ENCODE assay signal across 8 mouse cellular contexts in the genomic region with DNA sequence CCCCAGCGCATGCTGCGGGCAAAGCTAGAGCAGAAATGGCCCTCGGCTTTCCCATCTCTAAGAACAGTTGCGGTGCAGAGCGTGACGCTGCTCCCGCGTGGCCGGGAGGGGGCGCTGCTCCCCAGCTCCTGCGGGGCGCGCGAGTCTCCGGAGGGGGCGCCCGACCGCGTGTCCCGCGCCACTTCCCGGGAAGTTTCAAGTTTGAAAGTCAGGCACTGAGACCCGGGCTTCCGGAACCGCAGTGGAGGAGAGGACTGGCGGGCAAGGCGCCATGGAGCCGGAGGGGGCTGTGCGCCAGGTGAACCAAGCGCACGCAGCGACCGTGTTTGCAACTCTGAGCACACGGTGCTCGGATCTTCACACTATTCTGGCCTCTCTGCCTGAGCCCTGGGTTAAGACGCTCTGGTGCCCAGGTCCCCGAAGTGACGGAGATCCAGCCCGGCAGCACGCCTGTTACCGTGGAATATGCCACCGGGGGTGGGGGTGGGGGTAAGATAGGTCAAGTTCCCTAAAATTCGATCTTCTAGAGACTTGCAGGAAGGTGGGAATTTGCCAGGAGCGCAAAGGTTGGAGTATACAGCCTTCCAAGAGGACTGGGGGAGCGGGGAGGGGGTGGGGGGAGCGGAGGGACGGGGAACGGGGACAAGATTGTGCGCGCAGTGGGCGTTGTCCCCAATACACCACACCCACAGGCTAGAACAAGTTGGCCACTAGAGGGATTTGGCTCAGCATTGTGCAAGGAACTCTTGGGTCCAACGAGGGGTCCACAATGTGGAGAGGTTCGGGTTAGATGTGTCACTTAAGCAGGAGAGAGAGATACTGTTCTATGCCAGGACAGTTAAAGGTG. TPM values are rescaled to one million over a fixed set of nuclear protein-coding genes. Genes with fewer than 3 reads are reported as not detected.
A peak's percentile ranks its signal among the peaks of the same experiment; 100 is the strongest.
DNase-seq lines count a peak whose midpoint lies in the region; ATAC-seq lines count a peak whose summit lies in the region.

Gene Pkn3 (plus strand): TSS at position 183 of the 847 bp plus-strand sequence.

- H3K27ac ChIP-seq in intestine, embryonic 16.5 days (ENCODE audit: low read length): peak within 1 kb of the TSS; percentile 84
- peak within 1 kb of the TSS; percentile 86 for H3K27ac ChIP-seq in limb, embryonic 13.5 days
- H3K27ac ChIP-seq in midbrain, embryonic 14.5 days (replicated peaks; ENCODE audit: low read depth, low read length): no peak within 1 kb of the TSS

- no peaks in the 10 kb centered on the region for H3K9me3 ChIP-seq in intestine, embryonic 16.5 days (ENCODE audit: control insufficient read depth, low read length)
- no peaks in the 10 kb centered on the region for H3K9me3 ChIP-seq in limb, embryonic 13.5 days
- no peaks in the 10 kb centered on the region for H3K9me3 ChIP-seq in midbrain, embryonic 14.5 days (ENCODE audit: control insufficient read depth, low read length)

- peak within 1 kb of the TSS; percentile 70 for H3K4me3 ChIP-seq in intestine, embryonic 16.5 days (ENCODE audit: low read length)
- H3K4me3 ChIP-seq in limb, embryonic 13.5 days: peak within 1 kb of the TSS; percentile 63
- peak within 1 kb of the TSS; percentile 38 for H3K4me3 ChIP-seq in midbrain, embryonic 14.5 days (replicated peaks; ENCODE audit: low read depth, low read length)

- peak within 1 kb of the TSS; percentile 91 for H3K4me2 ChIP-seq in intestine, embryonic 16.5 days (ENCODE audit: low read depth, low read length)
- peak within 1 kb of the TSS; percentile 93 for H3K4me2 ChIP-seq in limb, embryonic 13.5 days (replicated peaks)
- H3K4me2 ChIP-seq in midbrain, embryonic 14.5 days (ENCODE audit: low read length): peak within 1 kb of the TSS; percentile 79

- H3K36me3 ChIP-seq in intestine, embryonic 16.5 days (ENCODE audit: control insufficient read depth, insufficient read depth, low read length): peaks cover 4% of the 10 kb centered on the region; the same call in 1 of the 2 replicates
- H3K36me3 ChIP-seq in limb, embryonic 13.5 days: peaks cover 23% of the 10 kb centered on the region
- peaks cover 8% of the 10 kb centered on the region for H3K36me3 ChIP-seq in midbrain, embryonic 14.5 days (ENCODE audit: control insufficient read depth, insufficient read depth, low read length)

- under 1% methylated on average over 53 of the region's 53 CpGs for WGBS in intestine, embryonic 16.5 days
- WGBS in limb, embryonic 13.5 days: under 1% methylated on average over 53 of the region's 53 CpGs
- under 1% methylated on average over 53 of the region's 53 CpGs for WGBS in midbrain, embryonic 14.5 days

- peak within 1 kb of the TSS; percentile 79 for H3K9ac ChIP-seq in intestine, embryonic 16.5 days (ENCODE audit: low read depth, low read length)
- peak within 1 kb of the TSS; percentile 75 for H3K9ac ChIP-seq in limb, embryonic 13.5 days
- H3K9ac ChIP-seq in midbrain, embryonic 14.5 days (replicated peaks; ENCODE audit: low read length): peak within 1 kb of the TSS; percentile 26; the same call in 1 of the 2 replicates

- DNase-seq in left cerebral cortex, adult 18-20 months (ENCODE audit: low spot score in 2 of 2): peak; percentile 77 to 79
- DNase-seq in left cerebral cortex, adult 11 months (ENCODE audit: low spot score): no peak
- peak; percentile 81 for DNase-seq in embryo, embryonic 11.5 days (ENCODE audit: low read depth, low spot score)
- DNase-seq in gonadal fat pad, adult 2 months (ENCODE audit: low read depth): no peak
- DNase-seq in midbrain, embryonic 14.5 days: peak; percentile 90
- peak; percentile 75 for DNase-seq in spleen, adult 12 weeks (ENCODE audit: low spot score)

- peak; percentile 83 for ATAC-seq in intestine, embryonic 16.5 days
- peak; percentile 80 for ATAC-seq in limb, embryonic 13.5 days (ENCODE audit: low FRiP score, low read depth)
- ATAC-seq in midbrain, embryonic 14.5 days (ENCODE audit: low FRiP score, low TSS enrichment): peak; percentile 72; the same call in 1 of the 2 replicates

- H3K4me1 ChIP-seq in intestine, embryonic 16.5 days (ENCODE audit: control insufficient read depth, insufficient read depth, low read length): peaks cover 6% of the 10 kb centered on the region
- peaks cover 19% of the 10 kb centered on the region for H3K4me1 ChIP-seq in limb, embryonic 13.5 days
- 0 out of 2 replicates have a peak, but pooled peaks cover 8% of the 10 kb centered on the region for H3K4me1 ChIP-seq in midbrain, embryonic 14.5 days (ENCODE audit: control insufficient read depth, insufficient read depth, low read length)

- no peaks in the 10 kb centered on the region for H3K27me3 ChIP-seq in intestine, embryonic 16.5 days (replicated peaks; ENCODE audit: control insufficient read depth, insufficient read depth, low read length)
- no peaks in the 10 kb centered on the region for H3K27me3 ChIP-seq in limb, embryonic 13.5 days
- H3K27me3 ChIP-seq in midbrain, embryonic 14.5 days (ENCODE audit: control insufficient read depth, insufficient read depth, low read length): no peaks in the 10 kb centered on the region

RNA-seq across cellular contexts. Expression of gene Pkn3, which starts in this region (rescaled TPM):
- 1 to 10 TPM; 3.8 TPM for total RNA-seq in left cerebral cortex, adult 18-20 months (2021)
- polyA plus RNA-seq in gonadal fat pad, adult 2 months (2012; rRNA removed): 9.1 and 12.3 TPM in 2 replicates
- polyA plus RNA-seq in intestine, embryonic 16.5 days (2015; fragmentation: Nextera tagmentation; extraction: Ambion mirVana): 10.4 and 10.8 TPM in 2 replicates
- polyA plus RNA-seq in limb, embryonic 13.5 days (2015; fragmentation: Nextera tagmentation; extraction: Ambion mirVana): 8.6 and 10.0 TPM in 2 replicates
- polyA plus RNA-seq in midbrain, embryonic 14.5 days (2014; fragmentation: Nextera tagmentation; extraction: Ambion mirVana): 1.1 and 1.9 TPM in 2 replicates

Comparison
In these comparisons a context has a peak if more than half of its experiments do, and no peak if none do; other contexts are left out.
1. DNase-seq: peak in left cerebral cortex, adult 18-20 months (2 of 2), embryo, embryonic 11.5 days (single experiment), midbrain, embryonic 14.5 days (single experiment) and spleen, adult 12 weeks (single experiment); none in left cerebral cortex, adult 11 months (single experiment) and gonadal fat pad, adult 2 months (single experiment).
2. H3K9ac ChIP-seq: peak in every context shown above with its lines; median percentile 79 in intestine, embryonic 16.5 days; 75 in limb, embryonic 13.5 days; 26 in midbrain, embryonic 14.5 days.
3. Peak in every context shown above with its lines, with median percentiles within 50 percentile points of each other: ATAC-seq, H3K4me2 ChIP-seq and H3K4me3 ChIP-seq.